Mouse (Mus musculus) inflammation-experienced regulatory T-cells, adult 6 months (primary cell): ENCODE data around the gene Ctbp2. TPM values are rescaled to one million over a fixed set of nuclear protein-coding genes. Genes with fewer than 3 reads are reported as not detected.
"Not testable (repeated sequence)": the region's sequence is repeated elsewhere in the genome, so short reads cannot be mapped to it uniquely, and the experiment has no call there.

Experiments
- ATAC-seq: one replicate; pipeline ENCODE4 v1.8.0; 2017
- polyA plus RNA-seq, 3 experiments: library from polyadenylated mRNA; unstranded; fragments of 100-300 nt; shearing (Covaris generic); gene quantifications; one replicate each; pipeline ENCODE4 v1.2.1; 2017

The Ctbp2 gene
- polyA plus RNA-seq, 3 experiments from 2014 or later: 3.1 to 9.1 (median 4.6) TPM

DNA sequence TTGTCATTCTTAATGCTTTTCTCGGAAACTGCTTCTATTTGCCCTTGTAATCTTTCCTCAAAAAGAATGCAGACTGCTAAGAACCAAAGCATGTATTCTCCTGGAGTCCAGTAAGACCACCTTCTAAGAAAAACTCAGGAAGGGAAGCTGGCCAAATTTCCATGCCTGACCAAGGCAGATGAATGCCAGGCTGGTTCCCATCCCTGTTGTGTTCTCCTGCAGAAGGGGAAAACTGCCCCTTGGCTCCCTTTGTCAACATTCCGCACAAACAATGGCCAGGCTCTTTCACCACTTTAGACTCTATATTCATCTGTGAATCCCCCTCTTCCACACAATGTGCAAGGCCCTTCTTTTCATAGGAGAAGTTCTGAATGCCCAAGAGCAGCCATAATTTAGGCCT lies 6.3 kb downstream of the Ctbp2 start:
- no peak for ATAC-seq

DNA sequence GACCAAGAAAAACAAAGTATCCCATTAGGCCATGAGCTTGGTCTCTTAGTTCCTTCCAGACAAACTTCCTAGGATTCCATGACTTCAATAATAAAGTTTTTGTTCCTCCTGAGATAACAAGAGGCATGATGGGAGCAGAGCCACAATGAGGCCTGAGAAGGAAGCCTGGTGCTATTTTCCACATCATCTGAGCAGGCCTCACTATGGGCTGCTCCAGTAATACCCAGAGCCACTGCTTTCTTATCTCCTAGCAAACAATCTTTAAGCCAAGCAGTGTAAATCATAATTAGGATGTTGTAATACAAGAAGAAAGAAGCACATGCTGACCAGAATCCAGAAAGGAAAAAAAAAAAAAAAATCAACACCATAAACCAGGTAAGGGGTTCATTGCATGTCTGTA lies 7.6 kb downstream of the Ctbp2 start:
- no peak for ATAC-seq

DNA sequence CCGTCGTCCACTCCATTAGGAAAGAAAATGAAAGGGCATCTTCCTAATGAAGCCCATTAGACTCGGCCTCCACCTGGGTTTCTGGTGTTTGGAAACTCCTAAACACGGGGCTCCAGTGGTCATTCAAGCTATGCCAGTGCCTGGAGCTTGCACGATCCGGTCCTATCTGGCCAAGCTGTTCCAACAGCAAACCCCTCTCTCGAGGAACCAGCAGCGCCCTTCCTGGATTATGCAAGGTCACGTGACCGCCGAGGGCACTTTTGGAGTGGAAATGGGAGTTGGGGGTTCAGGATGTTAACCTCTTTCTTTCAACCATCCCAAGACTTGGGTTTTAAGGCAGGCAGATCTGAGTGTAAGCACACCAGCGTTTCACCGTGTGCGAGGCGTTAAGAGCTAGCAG lies 8.3 kb downstream of the Ctbp2 start:
- no peak for ATAC-seq

DNA sequence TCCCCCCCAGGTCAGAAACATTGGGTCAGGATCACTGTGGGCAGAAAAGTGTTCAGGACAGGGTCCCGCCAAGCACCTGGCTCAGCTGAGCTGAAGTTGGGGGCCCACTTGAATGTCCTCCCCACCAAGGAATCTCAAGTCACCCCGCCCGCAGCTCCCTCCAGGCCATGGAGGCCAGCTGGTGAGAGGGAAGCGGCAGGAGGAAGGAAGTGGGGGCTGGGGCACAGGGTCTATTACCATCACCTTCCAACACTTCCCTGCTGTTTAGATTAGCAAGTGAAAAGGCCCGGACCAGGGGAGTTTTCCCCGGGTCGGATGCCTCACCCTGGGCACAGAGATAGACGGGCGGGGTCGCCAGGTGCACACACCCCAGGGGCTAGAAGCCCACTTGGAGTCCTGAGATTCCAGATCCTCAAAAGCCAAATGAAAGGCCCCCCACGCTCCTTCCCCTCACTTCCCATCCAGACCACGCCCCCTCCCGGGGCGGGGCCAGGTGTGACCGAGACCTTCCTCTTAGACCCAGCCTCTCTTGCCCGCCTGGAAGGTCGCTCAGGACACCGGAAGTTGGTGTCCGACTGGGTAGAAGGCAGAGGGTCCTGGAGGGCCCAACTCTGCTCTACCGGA lies 9.2 kb downstream of the Ctbp2 start:
- no peak for ATAC-seq

DNA sequence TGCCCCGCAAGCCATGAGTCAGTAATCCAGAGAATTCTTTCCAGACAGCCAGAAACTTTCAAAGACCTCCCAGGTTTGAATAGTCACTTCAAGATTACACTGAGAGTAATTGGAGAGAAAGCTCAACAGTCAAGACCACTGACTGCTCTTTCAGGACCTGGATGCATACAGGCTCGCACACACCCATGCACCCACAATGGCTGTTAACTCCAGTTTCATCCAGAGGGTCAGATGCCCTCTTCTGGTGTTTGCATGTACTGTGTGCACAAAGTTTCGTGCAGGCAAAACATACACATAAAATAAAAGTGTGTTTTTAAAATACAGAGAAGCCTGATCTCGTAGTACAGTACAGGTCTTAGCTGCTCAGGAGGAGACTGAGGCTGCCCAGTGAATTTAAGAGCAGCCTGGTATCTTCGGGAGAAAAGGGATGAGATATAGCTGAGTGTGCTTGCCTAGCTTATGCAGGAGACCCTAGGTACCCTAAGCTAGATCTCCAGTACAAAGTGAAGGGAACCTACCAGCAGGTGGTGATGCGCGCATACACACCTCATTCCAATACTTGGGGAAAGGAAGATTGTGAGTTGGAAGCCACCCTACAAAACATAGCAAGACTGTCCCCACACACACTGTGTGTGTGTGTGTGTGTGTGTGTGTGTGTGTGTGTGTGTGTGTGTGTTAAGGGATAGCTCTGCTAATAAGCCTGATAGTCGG lies 10.8 kb downstream of the Ctbp2 start:
- ATAC-seq: no peak

DNA sequence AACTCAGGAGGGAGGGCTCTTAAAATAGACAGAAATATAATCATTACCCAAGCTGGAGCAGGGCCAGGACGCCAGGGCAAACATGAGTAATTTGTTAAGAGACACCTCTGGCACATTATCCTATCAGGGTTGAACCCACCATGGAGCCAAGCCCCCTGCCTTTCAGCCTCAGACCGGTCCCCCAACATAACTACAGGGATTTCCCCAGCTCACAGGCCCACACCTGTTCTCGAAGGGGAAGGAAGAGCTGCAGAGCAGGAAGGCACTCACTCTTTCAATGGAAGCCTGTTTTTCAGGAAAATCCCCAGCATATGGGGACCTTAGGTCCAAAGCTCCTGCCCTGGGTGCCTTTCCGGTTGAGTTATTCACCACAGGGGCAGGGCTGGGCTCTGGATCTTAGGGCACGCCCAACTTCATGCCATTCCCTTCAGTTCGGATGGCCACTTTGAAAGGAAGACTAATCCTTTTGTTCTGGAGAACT lies 11.8 kb downstream of the Ctbp2 start:
- no peak for ATAC-seq

DNA sequence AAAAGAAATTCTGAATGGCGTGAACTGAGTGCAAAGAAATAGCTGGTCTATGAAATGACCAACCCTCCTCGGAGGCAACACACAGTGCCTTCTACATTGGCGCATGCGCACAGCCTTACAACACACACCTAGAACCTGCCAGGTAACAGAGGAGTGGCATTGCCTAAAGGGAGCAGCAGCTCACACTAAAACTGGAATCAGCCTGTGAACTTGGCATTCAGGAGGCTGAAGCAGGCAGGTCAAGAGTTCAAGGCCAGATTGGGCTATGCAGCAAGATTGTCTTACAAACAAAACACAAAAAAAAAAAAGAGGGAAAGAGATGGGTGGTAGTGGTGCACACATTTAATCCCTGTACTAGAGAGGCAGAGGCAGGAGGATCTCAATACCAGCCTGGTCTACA lies 14.7 kb downstream of the Ctbp2 start:
- ATAC-seq: no peak

DNA sequence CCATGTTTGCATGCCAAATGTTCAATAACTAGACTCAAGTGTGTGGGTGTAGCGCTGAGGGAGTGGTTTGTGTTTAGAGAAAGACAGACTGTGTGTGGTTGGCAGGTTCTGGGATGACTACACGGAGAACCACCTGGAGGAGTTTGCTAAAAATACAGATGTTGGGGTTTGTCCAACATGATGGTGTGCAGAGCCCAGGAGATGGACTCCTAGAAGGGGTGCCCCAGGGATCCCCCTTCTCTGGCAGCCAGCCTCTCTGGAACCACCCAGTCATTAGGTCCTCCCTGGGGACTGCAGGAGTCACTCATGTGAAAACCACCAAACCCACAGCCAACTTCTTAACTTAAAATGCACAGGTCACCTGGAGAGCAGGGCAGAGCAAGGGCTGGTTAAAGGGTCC lies 15.5 kb downstream of the Ctbp2 start:
- ATAC-seq: no peak

DNA sequence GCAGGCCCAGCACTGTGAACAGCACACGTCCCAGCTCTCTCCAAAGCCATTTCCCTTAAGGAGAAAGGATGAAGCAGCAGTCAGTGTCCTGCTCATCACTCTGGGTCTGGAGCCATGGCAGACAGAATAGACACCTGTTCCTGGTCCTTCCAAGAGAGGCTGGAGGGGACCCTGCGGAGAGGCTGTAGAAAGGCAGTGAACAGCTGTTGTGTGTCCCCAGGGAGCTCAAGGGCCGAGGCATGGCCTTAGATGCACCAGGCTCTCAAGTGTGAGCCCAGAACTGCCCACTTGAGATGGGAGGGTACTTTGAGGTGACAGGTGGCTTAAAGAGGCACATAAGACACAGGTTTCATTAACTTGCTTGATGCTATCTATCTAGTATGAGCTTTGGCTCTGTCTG lies 21.6 kb downstream of the Ctbp2 start:
- ATAC-seq: no peak

DNA sequence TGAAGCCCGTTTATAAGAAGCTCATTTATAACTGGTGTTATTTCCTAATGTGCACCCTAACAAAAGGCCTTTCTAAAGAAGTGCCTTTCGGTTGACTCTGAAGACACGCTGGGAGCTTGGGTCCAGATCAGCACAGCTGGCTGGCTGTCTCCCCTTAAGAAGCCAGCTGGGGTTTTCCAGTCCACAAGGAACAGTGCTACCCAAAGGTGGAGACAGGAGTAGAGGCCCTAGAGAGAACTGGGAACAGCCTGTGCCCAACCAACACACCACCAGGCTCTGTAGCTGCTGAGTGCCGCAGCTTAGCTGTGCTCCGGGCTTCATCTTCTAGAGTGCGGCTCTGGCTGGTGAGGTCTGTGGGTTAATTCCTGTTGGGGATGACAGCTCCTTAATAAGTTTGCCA lies 23.1 kb downstream of the Ctbp2 start:
- no peak for ATAC-seq

DNA sequence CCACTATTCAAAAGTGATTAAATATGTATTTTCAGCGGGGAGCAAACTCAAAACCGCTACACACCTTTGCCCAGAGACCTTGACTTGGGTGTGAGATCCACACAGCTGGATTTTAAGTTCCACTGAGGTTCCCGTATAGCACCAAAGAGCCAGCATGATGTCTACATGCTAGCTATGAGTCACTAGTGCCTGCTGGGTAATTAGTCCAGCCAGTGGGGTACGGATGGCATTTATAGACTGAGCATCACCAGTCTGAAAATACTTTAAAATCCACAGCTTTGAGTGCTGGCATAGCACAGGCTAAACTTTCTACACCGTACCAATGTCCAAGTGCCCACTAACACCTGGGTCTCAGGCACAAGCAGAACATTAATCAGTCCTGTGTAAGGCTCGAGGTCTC lies 24.0 kb downstream of the Ctbp2 start:
- no peak for ATAC-seq

DNA sequence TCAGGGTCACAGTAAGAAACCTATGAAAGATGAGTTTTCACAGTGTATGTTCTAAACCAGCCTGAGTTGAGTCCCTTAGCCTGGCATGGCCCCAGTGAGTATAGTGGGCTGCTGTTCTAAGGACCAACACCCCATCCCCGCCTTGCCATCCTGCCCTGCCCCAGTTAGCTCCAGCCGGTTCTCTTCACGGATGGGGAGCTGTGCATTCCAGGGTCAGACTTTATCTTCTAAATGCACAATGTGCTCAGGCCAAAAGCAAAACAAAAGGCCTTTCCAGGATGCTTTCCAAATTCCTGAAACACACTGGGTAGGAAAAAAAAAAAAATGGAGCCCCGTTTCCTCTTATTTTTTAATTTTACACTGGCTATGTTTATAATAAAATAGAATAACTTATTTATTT lies 24.9 kb downstream of the Ctbp2 start:
- ATAC-seq: no peak

DNA sequence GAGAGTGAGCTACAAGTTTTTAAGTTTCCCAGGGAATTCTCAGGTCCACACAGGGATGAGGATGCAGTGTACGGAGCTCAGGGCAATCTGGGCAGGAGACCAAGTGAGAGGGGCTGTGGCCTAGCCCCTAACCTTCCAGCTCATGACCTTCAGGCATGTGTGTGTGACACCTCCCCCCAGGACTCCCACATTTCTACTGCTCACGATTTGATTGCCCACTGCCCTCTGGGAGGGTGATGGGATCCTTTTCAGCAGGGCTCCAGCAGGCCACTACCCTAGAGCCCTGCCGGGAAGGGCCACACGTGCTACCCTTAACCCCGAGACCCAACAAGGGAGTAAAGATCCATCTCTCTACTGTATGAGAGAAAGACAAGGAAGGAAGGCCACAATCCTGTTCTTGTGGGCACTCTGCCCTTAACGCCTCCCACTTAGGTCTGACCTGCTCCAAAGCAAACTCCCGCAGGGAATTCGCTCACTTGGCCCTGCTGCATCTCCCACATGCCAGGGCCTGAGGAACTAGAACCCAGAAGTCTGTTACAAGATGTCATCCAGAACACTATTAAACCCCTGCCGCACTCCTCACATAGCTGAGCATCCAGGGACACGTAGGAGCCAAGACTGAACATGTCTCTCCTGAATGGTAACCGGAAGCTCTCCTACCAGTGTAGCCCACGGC lies 25.9 kb downstream of the Ctbp2 start:
- ATAC-seq: no peak

DNA sequence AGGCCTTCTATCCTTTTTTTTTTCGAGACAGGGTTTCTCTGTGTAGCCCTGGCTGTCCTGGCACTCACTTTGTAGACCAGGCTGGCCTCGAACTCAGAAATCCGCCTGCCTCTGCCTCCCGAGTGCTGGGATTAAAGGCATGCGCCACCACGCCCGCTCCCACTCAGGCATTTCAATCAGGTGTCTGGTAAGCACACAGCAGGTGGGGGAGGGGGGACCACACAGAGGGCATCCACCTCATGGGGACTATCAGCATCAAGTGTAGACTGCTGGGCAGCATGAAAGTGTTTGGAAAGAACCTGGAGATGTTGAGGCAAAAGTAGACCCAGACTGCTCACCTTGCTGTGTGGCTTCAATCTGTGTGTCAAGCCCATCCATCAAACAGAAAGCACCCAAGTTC lies 28.5 kb downstream of the Ctbp2 start:
- ATAC-seq: not testable (repeated sequence)

DNA sequence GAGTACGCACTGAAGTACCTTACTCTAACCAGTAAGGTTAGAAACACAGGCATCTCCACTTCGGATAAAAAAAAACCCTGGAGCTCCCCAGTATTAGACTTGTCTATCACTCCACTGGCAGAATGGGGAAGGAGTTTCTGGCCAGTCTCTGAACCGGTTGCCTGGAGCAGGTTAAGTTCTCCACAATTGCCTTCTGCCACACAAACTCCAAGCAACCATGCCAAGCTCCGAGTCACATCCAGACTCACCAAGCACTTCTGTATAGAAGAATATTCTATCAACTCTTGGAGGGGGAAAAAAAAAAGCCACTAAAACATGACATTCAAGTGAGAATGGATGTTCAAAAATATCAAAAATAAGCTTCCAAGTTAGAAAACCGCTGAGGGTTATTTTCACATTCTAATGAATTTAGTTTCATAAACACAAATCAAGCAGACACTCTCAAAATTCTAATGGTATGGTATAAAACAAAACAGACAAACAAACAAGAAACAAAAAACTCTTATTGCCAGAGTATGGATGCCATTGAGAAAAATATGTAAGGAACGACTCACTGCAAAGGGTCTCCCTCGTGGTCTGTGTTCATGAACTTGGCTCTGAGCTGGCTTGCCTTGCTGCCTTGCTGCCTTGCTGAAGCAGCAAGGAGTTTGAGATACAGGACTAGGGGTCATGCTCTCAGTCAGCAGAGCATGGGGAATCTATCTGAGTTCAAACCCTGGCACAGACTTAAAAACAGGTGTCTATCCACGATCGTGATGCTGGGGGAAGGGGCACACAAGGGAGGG lies 29.3 kb downstream of the Ctbp2 start:
- no peak for ATAC-seq

DNA sequence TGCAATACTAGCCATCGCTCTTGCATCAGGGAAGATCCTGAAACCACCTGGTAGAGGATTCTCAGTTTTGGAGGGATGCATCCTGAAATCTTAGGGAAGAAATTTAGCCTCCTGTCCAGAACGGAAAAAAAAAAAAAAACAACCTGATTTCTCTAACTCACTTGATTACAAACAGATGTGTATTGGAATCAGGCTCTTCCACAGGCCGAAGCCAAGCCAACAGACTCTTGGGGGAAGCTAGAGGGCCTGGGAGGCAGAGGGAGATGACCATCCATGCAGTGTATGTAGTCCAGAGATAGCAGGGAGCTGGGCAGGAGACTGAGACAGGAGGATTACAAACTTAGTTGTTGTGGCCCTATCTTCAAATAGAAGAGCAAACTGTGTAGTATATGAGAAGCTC lies 30.0 kb downstream of the Ctbp2 start:
- no peak for ATAC-seq

DNA sequence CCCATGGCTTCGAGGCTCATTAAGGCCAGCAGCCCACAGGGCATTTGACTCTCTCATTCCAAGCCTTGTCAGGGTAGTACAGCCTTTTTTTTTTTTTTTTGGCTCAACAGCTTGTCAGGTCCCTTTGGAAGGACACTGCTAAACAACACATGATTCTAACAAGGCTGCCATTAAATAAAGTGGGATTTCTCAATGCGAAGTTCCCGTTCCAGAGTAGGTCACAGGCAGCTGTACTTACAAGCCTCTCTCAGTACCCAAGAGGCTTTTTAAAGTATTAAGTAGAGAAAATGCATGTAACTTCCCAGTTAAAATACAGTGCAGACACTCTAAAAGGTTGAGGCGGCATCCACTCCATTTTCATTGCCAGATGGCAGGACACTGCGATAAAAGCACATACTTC lies 30.4 kb downstream of the Ctbp2 start:
- no peak for ATAC-seq

DNA sequence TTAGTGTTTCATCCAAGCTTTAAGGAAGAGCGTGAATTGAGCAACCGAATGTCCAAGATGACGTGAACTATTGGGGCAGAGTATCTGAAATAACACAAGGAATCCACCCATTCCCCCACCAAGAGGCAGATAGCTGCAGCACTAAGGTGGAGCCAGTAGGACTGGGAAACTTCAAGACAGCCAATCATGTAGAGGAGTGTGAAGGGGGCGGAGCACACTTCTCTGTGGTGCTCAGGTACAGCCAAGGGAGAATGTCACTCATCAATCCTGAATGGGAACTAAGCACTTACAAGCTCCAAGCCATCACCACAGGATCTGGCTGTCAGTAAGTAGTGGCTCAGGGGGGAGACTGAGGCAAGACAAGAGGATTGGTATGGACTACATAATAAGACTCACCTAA lies 33.5 kb downstream of the Ctbp2 start:
- no peak for ATAC-seq

DNA sequence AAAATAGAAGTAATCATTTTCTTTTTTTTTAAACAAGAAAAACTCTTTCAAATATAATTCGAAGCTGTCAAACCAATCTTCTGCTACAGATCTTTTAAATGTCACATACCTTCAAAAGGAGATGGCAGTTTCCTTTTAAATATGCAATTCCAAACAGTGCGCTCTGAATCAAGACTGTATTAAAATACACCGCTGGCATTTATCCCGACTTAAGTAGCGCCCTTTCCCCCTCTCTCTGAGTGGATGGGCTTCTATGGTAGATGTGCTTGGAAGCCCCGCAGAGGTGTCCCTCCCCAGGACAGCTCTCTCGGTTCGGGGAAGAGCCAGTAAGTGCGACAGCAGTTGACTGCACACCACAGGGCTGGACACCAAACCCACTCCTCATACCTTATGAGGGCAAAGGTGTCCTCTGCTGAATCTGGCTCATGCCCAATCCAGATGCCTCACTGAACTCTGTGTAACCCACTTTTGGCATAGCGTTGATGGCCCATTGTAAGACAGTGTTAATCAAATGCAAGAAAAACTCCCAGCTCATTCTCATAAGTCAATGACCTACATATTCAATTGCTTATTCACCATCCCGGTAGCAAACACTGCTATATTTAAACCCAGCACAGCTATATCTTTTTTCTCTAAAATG lies 34.4 kb downstream of the Ctbp2 start:
- no peak for ATAC-seq

DNA sequence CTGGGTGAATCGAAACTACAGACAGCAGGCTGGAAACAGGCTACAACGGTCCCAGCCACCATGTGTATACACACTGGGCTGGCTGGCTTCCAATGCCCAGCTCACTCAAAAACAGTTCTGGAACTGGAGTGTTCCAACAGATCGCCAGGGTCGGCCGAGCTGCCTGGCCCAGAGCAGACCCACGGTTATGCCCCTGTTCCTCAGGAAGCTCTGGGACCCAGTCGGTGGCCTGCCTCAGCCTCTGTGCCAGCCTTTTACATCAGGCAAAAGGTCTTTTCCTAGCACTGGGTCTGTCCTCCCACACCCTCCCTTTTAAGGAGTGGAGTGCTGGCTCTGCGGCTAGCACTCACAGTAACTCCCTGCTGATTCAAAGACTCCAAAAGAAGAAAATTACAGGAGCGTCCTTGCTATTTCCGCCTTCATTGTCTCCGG lies 35.3 kb downstream of the Ctbp2 start:
- ATAC-seq: no peak

DNA sequence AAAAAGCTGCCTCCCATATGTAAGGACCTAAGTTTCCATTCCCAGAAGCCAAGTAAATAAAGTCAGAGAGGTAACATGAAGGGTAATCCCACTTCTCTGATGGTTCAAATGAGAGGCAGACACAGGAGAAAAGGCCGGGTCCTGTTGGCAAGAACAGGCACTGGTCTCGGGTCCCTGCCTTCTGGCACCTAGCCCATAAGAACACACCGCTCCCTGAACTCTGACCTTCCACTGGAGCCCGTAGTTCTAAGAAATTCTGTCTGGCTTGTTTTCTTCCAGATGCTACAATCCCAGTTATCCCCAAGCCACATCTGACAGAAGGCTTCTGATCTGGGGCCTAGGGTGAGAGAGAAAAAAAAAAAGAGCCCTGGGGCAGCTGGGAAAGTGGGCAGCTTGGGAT lies 35.7 kb downstream of the Ctbp2 start:
- no peak for ATAC-seq

DNA sequence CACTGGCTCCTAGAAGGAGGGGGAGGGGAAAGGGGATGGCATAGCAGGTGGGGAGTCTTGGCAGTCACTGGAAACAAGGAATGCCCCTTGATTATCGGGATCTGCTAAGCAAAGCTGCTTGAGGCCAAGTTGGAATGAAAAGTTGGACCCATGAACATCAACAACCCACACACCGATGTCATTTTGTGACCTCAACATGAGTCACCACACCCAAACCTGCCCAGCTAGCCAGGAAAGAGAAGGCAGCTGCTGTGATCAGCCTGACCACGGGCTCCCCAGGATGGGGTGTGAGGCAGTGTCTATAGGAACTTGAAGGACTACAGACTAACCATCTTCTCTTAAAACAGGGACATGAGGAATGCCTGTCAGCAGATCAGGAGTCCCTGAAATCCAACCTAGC lies 38.7 kb downstream of the Ctbp2 start:
- ATAC-seq: no peak
